Mouse (Mus musculus) liver, adult 2 months (tissue): ENCODE data around the gene Nfatc4. TPM values are rescaled to one million over a fixed set of nuclear protein-coding genes. Genes with fewer than 3 reads are reported as not detected.
A peak's percentile ranks its signal among the peaks of the same experiment; 100 is the strongest.

Experiments used
- DNase-seq: peaks from one replicate; pipeline ENCODE4 v3.0.0-alpha.2; 2011; ENCODE audit warnings: low read depth, low spot score; ENCODE audit errors: extremely low read depth
- H3K27ac ChIP-seq: fragments of 200-500 bp; replicated peaks from 2 replicates; pipeline ENCODE4 v1.5.1; 2012; ENCODE audit warnings: low read depth, mild to moderate bottlenecking, control low read depth, inconsistent platforms, low read length; ENCODE audit not compliant: insufficient read depth
- H3K27me3 ChIP-seq: fragments of 200-500 bp; 2 replicates; pipeline ENCODE4 v1.6.1; 2012; ENCODE audit warnings: mild to moderate bottlenecking, moderate library complexity, low read length, inconsistent platforms; ENCODE audit not compliant: control insufficient read depth, insufficient read depth
- H3K36me3 ChIP-seq: fragments of 200-500 bp; 2 replicates; pipeline ENCODE4 v1.6.1; 2012; ENCODE audit warnings: low read length, inconsistent platforms; ENCODE audit not compliant: control insufficient read depth, insufficient read depth
- H3K4me1 ChIP-seq: fragments of 200-500 bp; 2 replicates; pipeline ENCODE4 v1.6.1; 2011; ENCODE audit warnings: low read length; ENCODE audit not compliant: control insufficient read depth, insufficient read depth
- H3K4me3 ChIP-seq: fragments of 200-500 bp; 2 replicates; pipeline ENCODE4 v1.5.1; 2011; ENCODE audit warnings: low read depth, mild to moderate bottlenecking, control low read depth, low read length, moderate library complexity; ENCODE audit not compliant: insufficient read depth
- H3K79me2 ChIP-seq: fragments of 200-500 bp; 2 replicates; pipeline ENCODE4 v1.6.1; 2012; ENCODE audit warnings: inconsistent platforms, mild to moderate bottlenecking, low read length, moderate library complexity; ENCODE audit not compliant: control insufficient read depth, insufficient read depth
- H3K9ac ChIP-seq: fragments of 200-500 bp; 2 replicates; pipeline ENCODE4 v1.6.1; 2012; ENCODE audit warnings: low read depth, mild to moderate bottlenecking, control low read depth, inconsistent platforms, low read length
- CTCF ChIP-seq: fragments of 200-500 bp; IDR thresholded peaks from 2 replicates; pipeline ENCODE4 v1.5.1; 2011; ENCODE audit warnings: low read depth, low read length, control low read depth
- POLR2A ChIP-seq: fragments of 200-500 bp; IDR thresholded peaks from 2 replicates; pipeline ENCODE4 v1.6.1; 2011; ENCODE audit warnings: low read length, control low read depth; ENCODE audit not compliant: insufficient read depth; ENCODE audit errors: extremely low read depth
- WGBS: fragments of 180-500 bp; shearing (Covaris S2); methylation state at CpG from one replicate; pipeline ENCODE4 v1.1.7; 2018; 5-methylcytosine and 5-hydroxymethylcytosine counted together
- polyA plus RNA-seq: library from polyadenylated mRNA; depleted of rRNA; stranded (reverse); fragments of >200 nt; gene quantifications from 2 replicates; pipeline ENCODE4 v1.2.3, GENCODE M21; 2012
- total RNA-seq: library from RNA; depleted of rRNA; stranded (reverse); fragments of >200 nt; gene quantifications from 2 replicates; pipeline ENCODE4 v1.2.3, GENCODE M21; 2014

The Nfatc4 gene
- total and polyA plus RNA-seq, 2 experiments: 0.18 to 0.43 TPM

GRCm38 (mm10) chr14:55840853-55841366, 18.0 kb downstream of the Nfatc4 start:
- no peaks in the 10 kb centered on the region for H3K27me3 ChIP-seq
- H3K9ac ChIP-seq: no peak overlapping the region
- DNase-seq: no peak
- WGBS: 77% methylated on average over 4 of the region's 4 CpGs
- H3K4me1 ChIP-seq: peaks cover 2% of the 10 kb centered on the region; the same call in 1 of the 2 replicates
- TF ChIP-seq POLR2A (no peak), CTCF (no peak)
- H3K4me3 ChIP-seq: no peak overlapping the region
- no peaks in the 10 kb centered on the region for H3K79me2 ChIP-seq
- H3K27ac ChIP-seq: no peak overlapping the region
- no peaks in the 10 kb centered on the region for H3K36me3 ChIP-seq

GRCm38 (mm10) chr14:55842794-55843193, 19.9 kb downstream of the Nfatc4 start:
- H3K79me2 ChIP-seq: no peaks in the 10 kb centered on the region
- 87% methylated on average over 4 of the region's 4 CpGs for WGBS
- DNase-seq: no peak
- H3K9ac ChIP-seq: no peak overlapping the region
- H3K4me3 ChIP-seq: no peak overlapping the region
- no peaks in the 10 kb centered on the region for H3K36me3 ChIP-seq
- no peak for TF ChIP-seq CTCF
- TF ChIP-seq POLR2A: no peak
- peaks cover 3% of the 10 kb centered on the region; the same call in 1 of the 2 replicates for H3K4me1 ChIP-seq
- no peak overlapping the region for H3K27ac ChIP-seq
- no peaks in the 10 kb centered on the region for H3K27me3 ChIP-seq

GRCm38 (mm10) chr14:55845506-55846294, 22.8 kb downstream of the Nfatc4 start:
- Histone ChIP-seq H3K9ac (no peak overlapping the region), H3K79me2 (no peaks in the 10 kb centered on the region), H3K27me3 (no peaks in the 10 kb centered on the region), H3K27ac (no peak overlapping the region), H3K4me1 (peaks cover 3% of the 10 kb centered on the region; the same call in 1 of the 2 replicates), H3K4me3 (no peak overlapping the region), H3K36me3 (no peaks in the 10 kb centered on the region)
- DNase-seq: peak; percentile 66
- WGBS: 44% methylated on average over 9 of the region's 9 CpGs
- TF ChIP-seq POLR2A (no peak), CTCF (no peak)

- Histone ChIP-seq H3K4me1 (peaks cover 2% of the 10 kb centered on the region; the same call in 1 of the 2 replicates), H3K36me3 (no peaks in the 10 kb centered on the region), H3K79me2 (no peaks in the 10 kb centered on the region), H3K4me3 (no peak overlapping the region), H3K27ac (no peak overlapping the region), H3K9ac (no peak overlapping the region), H3K27me3 (no peaks in the 10 kb centered on the region)
- DNase-seq: no peak
- 80% methylated on average over 6 of the region's 6 CpGs for WGBS
- no peak for TF ChIP-seq CTCF
- TF ChIP-seq POLR2A: no peak
Measured at GRCm38 (mm10) chr14:55850885-55851284, 27.9 kb downstream of the Nfatc4 start.

DNA sequence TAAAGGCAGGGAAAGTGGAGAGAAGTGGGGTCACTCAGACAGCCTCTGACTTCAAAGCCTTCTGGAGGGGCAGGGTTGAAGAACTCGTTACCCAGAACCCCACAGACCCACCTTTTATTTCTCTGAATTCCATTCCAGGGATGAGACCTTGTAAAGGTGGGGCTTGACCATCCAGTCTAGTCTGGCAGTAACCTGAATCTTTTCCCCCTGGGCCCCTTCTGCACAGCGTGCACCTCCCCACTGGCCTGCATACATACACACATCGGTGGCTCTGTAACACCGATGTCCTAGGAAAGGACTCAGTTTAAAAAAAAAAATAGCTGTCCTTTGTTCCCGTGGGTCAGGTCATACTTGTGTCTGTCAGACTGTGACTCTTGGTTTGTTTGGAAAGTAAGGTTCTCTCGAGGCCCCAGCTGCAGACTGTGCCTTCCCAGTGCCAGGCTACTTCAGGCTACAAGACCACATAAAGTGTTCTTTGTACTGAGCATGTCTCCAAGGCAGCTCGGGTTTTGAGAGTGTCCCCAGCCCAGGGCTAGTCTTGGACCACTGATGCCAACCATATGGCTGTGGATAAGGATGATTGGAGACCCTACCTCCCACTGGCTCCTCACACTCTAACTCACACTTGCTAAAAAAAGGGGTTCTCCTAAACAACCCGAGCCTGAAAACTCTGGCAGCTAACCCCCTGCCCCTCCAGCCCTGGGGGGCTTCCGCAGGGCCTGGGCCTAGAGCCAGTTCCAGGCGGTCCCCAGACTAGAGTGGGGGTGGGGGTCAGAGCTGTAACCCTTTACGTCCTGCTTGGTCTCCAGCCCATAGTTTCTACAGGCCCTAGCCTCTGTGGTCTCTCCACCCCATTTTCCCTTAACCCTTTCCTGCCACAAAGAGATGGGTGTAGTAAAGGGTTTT, 30.0 kb downstream of the Nfatc4 start:
- no peaks in the 10 kb centered on the region for H3K79me2 ChIP-seq
- WGBS: 42% methylated on average over 11 of the region's 11 CpGs
- no peaks in the 10 kb centered on the region for H3K27me3 ChIP-seq
- no peak overlapping the region for H3K4me3 ChIP-seq
- no peak for TF ChIP-seq POLR2A
- H3K27ac ChIP-seq: no peak overlapping the region
- H3K36me3 ChIP-seq: no peaks in the 10 kb centered on the region
- 0 out of 2 replicates have a peak, but pooled peaks cover 2% of the 10 kb centered on the region for H3K4me1 ChIP-seq
- DNase-seq: no peak
- no peak overlapping the region for H3K9ac ChIP-seq
